Mouse (Mus musculus) E14TG2a.4 (cell line): ENCODE measurements around the gene Espnl.

ENCODE experiments used
- H3K27me3 ChIP-seq: 2 replicates; pipeline ENCODE4 v1.6.1; 2014; ENCODE audit warnings: low read length, control low read depth; ENCODE audit not compliant: insufficient read depth
- H3K36me3 ChIP-seq: 2 replicates; pipeline ENCODE4 v1.6.1; 2014; ENCODE audit warnings: low read length, control low read depth; ENCODE audit not compliant: insufficient read depth
- H3K4me1 ChIP-seq: replicated peaks from 2 replicates; pipeline ENCODE4 v1.6.1; 2014; ENCODE audit warnings: low read depth, low read length, control low read depth
- H3K4me3 ChIP-seq: replicated peaks from 2 replicates; pipeline ENCODE4 v1.5.1; 2014; ENCODE audit warnings: mild to moderate bottlenecking, low read length
- H3K9me3 ChIP-seq: 2 replicates; pipeline ENCODE4 v1.6.1; 2014; ENCODE audit warnings: low read length, control low read depth
- CTCF ChIP-seq: conservative IDR thresholded peaks from 2 replicates; pipeline ENCODE4 v1.5.1; 2014; ENCODE audit warnings: low read length
- NANOG ChIP-seq: IDR thresholded peaks from 2 replicates; pipeline ENCODE4 v1.6.1; 2014; ENCODE audit warnings: borderline replicate concordance, low read length, mixed read lengths
- POU5F1 ChIP-seq: IDR thresholded peaks from 2 replicates; pipeline ENCODE4 v1.6.1; 2014; ENCODE audit warnings: low read length, borderline replicate concordance

Gene Espnl

DNA sequence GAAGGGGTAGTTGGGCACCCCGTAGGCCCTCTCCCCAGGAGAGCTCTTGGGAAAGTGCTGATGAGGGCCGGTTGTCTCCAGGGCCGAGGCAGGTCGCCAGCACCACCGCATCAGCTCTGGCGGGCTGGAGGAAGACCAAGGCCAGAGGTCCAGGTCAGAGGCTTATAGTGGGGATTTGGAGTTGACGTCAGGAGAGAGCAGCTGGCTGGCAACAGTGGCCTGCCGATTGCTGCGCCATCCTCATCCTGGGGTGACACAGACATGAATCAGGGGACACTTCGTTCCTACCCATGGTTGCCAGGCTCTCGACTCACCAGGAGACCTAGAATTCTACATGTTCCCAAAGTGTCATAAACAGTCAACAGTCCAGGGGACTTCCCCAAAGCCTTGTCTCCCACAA lies 34.2 kb downstream of the Espnl start:
- Histone ChIP-seq H3K36me3 (no peaks in the 10 kb centered on the region), H3K4me3 (no peak overlapping the region), H3K27me3 (peaks cover 37% of the 10 kb centered on the region), H3K9me3 (no peaks in the 10 kb centered on the region), H3K4me1 (peaks cover 7% of the 10 kb centered on the region)
- TF ChIP-seq NANOG (no peak), POU5F1 (no peak), CTCF (no peak)

DNA sequence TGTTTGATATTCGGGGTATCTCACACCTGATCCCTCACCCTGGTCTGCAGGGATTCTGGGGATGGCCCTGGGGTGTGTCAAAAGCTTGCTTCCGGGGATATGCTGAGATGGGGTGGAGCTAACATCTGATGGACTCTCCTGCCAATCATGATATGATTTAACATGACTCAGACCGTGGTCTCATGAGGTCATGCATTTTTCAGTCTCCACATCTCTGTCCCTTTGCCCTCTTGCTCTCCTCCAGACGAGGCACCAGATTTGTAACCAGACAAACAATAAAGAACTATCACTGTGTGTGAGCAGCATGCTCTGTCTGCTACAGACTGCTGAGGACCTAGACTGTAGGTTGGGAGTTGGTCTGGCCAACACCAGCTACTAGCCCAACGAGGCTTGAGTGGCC lies 40.2 kb downstream of the Espnl start:
- no peaks in the 10 kb centered on the region for H3K36me3 ChIP-seq
- H3K4me1 ChIP-seq, result peaks cover 11% of the 10 kb centered on the region
- TF ChIP-seq CTCF, result no peak
- TF ChIP-seq NANOG, result no peak
- TF ChIP-seq POU5F1, result no peak
- peaks cover 15% of the 10 kb centered on the region; the same call in 1 of the 2 replicates for H3K9me3 ChIP-seq
- no peak overlapping the region for H3K4me3 ChIP-seq
- peaks cover 54% of the 10 kb centered on the region for H3K27me3 ChIP-seq

DNA sequence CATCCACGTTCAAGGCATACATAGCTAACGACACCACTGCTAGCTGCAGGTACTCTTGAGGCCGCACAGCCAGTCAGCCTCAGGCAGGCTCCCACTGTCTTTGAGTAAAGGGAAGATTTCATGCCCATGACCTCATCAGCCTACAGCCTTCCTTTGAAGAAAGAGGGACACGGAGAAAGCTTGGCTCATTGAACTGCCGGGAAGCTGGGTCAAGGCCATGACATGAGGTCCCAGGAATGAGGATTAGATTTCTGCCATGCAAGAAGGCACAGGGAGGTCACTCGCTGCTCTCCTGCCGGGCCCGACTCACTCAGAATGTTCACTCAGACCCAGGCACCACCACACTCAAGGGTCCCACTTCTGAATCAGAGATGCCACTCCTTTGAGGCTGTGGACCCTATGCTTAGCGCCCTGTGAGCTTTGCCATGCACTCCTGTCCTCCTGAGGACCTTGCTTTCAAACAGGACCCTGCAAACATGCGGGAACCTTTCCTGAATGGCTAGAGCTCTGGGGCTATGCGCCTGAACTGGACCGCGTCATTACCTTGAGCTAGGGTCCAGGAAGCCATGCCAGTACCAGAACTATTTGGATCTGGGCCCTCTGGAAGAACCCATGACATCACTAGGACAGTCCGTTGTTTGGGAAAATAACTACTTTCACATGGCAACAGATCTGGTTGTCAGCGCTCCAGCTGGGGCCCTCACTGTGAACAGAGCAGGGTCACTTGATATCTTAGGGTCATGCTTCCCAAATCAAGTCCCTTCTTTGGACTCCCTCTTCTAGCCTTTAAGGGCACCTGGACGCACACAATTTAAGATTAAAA lies 43.2 kb downstream of the Espnl start:
- H3K4me3 ChIP-seq, result no peak overlapping the region
- no peak for TF ChIP-seq POU5F1
- TF ChIP-seq CTCF, result no peak
- peaks cover 30% of the 10 kb centered on the region for H3K4me1 ChIP-seq
- H3K36me3 ChIP-seq, result no peaks in the 10 kb centered on the region
- H3K27me3 ChIP-seq, result peaks cover 62% of the 10 kb centered on the region
- H3K9me3 ChIP-seq, result peaks cover 15% of the 10 kb centered on the region; the same call in 1 of the 2 replicates

DNA sequence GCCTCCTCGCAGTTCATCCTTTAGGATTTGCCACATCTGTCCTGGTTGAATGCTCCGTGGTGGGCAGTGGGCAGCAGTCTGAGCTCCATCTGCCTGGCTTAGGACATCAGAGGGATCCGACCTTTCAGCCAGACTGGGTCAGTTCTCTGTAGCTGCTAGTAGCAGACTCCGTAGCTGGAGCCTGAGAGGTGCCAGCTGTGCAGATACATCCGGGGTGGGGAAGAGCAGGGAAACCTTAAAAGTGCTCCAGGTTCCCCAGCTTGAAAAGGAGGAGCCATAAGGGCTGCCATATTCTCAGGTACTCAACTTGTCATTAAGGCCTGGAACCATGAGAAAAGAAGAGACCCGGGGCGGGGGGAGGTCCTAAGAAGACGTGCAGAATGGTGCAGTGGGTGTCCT lies 43.9 kb downstream of the Espnl start:
- H3K27me3 ChIP-seq, result peaks cover 70% of the 10 kb centered on the region
- TF ChIP-seq NANOG, result no peak
- no peak for TF ChIP-seq CTCF
- no peak for TF ChIP-seq POU5F1
- H3K9me3 ChIP-seq, result peaks cover 15% of the 10 kb centered on the region; the same call in 1 of the 2 replicates
- peaks cover 6% of the 10 kb centered on the region for H3K36me3 ChIP-seq
- H3K4me1 ChIP-seq, result peaks cover 38% of the 10 kb centered on the region
- H3K4me3 ChIP-seq, result peak overlapping the region; percentile 85

DNA sequence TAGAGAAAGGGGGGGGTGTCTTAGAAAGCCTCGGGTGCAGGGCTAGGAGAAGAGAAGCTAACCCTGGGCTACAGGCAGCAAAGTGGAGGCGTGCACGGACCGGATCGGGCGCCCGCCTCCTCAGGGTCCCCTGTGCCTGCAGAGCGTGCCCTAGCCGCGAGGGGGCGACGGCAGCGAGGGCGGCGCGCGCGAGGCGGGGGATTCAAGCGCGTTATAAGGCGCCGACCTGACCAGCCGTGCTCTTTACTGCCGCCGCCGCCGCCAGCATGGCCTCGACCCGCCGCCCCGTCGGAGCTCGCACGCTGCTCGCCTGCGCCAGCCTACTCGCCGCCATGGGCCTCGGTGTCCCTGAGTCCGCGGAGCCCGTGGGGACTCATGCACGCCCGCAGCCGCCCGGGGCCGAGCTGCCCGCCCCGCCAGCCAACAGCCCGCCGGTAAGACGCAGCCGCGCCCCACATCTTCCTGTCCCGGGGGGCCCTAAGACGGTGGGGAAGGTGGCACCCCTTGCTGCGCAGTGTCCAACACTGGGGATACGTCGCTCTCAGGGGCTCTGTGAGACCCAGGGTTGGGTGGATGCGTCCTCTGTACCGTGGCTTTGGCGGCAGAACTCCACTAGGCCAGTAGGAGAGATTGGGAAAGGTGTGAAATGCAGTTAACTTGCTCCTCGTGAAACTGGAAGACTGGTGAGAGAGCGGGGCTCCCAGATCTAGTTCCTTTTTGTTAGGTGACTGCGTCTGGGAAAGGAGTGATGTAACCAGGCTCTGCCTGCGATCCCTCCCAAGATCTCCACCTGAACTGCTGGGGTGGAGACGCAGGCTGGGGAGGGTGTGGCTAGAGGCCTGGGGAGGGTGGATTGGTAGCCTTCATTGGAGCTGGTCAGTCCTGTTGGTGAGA lies 44.6 kb downstream of the Espnl start, which contains the start of gene Erfe:
Gene Erfe (plus strand): TSS at position 216 of the 894 bp plus-strand sequence.
- no peak for TF ChIP-seq POU5F1
- TF ChIP-seq NANOG, result no peak
- TF ChIP-seq CTCF, result no peak
- H3K27me3 ChIP-seq, result peaks cover 71% of the 10 kb centered on the region

DNA sequence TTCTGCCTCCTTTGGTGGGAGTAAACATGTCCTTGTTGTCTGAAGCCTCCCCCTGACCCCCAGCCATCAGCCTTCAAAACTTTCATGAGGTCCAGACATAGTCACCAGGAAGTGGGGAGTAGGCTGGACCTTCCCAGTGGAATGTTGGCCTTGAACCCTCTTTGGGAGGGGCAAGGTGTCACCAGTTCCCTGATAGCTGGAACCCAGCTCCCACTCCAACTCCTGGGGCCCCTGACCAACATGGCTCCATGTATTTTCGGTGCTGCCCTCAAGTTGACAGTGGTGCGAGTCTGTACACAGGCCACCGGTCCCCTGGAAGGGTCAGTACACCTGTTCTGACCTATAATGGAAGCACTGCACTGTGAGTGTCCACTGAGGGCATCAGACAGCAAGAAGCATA lies 45.4 kb downstream of the Espnl start:
- Histone ChIP-seq H3K9me3 (peaks cover 14% of the 10 kb centered on the region; the same call in 1 of the 2 replicates), H3K4me1 (peaks cover 40% of the 10 kb centered on the region), H3K4me3 (no peak overlapping the region), H3K36me3 (peaks cover 20% of the 10 kb centered on the region), H3K27me3 (peaks cover 68% of the 10 kb centered on the region)
- TF ChIP-seq CTCF (no peak), POU5F1 (no peak), NANOG (no peak)

More for the DNA sequence above, 44.6 kb downstream of the Espnl start, which contains the start of gene Erfe:
- Histone ChIP-seq H3K36me3 (peaks cover 12% of the 10 kb centered on the region), H3K4me3 (peak within 1 kb of the TSS; percentile 85), H3K9me3 (peaks cover 15% of the 10 kb centered on the region; the same call in 1 of the 2 replicates), H3K4me1 (peaks cover 40% of the 10 kb centered on the region)

DNA sequence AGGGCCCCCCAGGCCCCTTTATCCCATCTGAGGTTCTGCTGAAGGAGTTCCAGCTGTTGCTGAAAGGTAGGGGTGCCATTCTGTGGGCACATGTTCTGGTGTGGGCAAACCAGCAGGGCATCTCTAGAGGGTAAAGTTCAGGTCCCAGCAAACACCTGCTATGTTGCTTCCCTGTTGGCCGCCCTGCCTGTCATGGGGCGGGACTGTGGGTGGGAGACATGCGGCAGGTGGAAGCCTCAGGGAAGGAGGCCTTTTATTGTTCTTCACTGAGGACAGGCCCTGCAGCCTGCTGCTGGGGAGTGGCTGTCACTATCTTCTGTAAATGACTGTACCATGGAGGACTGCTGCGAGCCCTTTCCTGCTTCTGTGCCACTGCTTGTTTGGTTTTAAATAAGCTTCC lies 47.5 kb downstream of the Espnl start:
- Histone ChIP-seq H3K27me3 (peaks cover 58% of the 10 kb centered on the region), H3K4me3 (no peak overlapping the region), H3K9me3 (peaks cover 2% of the 10 kb centered on the region; the same call in 1 of the 2 replicates), H3K36me3 (peaks cover 42% of the 10 kb centered on the region), H3K4me1 (peaks cover 40% of the 10 kb centered on the region)
- TF ChIP-seq NANOG (no peak), POU5F1 (no peak), CTCF (no peak)

DNA sequence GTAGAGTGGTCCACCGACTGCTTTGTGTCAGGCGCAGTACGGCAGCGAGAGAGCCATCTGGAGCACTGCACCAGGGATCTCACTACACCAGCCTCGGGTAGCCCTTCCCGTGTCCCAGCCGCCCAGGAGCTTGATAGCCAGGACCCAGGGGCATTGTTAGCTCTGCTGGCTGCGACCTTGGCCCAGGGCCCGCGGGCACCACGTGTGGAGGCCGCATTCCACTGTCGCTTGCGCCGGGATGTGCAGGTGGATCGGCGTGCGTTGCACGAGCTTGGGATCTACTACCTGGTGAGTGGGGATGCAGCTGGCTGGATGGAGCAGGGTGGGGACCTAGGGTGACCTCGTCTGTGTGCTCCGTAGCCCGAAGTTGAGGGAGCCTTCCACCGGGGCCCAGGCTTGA lies 48.2 kb downstream of the Espnl start:
- TF ChIP-seq NANOG (no peak), POU5F1 (no peak), CTCF (no peak)
- Histone ChIP-seq H3K27me3 (peaks cover 52% of the 10 kb centered on the region), H3K36me3 (peaks cover 48% of the 10 kb centered on the region), H3K9me3 (no peaks in the 10 kb centered on the region), H3K4me3 (peak overlapping the region; percentile 32), H3K4me1 (peaks cover 40% of the 10 kb centered on the region)
